Mouse (Mus musculus): Measurements from ENCODE around the gene Osbpl10.

GRCm38 (mm10) chr9:115147141-115147540 is 168.8 kb downstream of the Osbpl10 start:
- no peak for TF ChIP-seq POLR2A (IDR thresholded peaks at IDR 0.05; ENCODE audit: borderline replicate concordance, control insufficient read depth, low read depth, low read length)
- no peak for TF ChIP-seq CTCF (IDR thresholded peaks at IDR 0.05; ENCODE audit: control insufficient read depth, insufficient read depth, low read length)

Measured in bone marrow, adult 2 months (tissue).